Mouse (Mus musculus) kidney, postnatal 14 days (tissue): ENCODE measurements around the gene Proser3.
"Not testable (repeated sequence)": the region's sequence is repeated elsewhere in the genome, so short reads cannot be mapped to it uniquely, and the experiment has no call there.

Experiments
- DNase-seq: peaks from one replicate; pipeline ENCODE4 v3.0.0; 2022; ENCODE audit warnings: mixed read lengths

The Proser3 gene

DNA sequence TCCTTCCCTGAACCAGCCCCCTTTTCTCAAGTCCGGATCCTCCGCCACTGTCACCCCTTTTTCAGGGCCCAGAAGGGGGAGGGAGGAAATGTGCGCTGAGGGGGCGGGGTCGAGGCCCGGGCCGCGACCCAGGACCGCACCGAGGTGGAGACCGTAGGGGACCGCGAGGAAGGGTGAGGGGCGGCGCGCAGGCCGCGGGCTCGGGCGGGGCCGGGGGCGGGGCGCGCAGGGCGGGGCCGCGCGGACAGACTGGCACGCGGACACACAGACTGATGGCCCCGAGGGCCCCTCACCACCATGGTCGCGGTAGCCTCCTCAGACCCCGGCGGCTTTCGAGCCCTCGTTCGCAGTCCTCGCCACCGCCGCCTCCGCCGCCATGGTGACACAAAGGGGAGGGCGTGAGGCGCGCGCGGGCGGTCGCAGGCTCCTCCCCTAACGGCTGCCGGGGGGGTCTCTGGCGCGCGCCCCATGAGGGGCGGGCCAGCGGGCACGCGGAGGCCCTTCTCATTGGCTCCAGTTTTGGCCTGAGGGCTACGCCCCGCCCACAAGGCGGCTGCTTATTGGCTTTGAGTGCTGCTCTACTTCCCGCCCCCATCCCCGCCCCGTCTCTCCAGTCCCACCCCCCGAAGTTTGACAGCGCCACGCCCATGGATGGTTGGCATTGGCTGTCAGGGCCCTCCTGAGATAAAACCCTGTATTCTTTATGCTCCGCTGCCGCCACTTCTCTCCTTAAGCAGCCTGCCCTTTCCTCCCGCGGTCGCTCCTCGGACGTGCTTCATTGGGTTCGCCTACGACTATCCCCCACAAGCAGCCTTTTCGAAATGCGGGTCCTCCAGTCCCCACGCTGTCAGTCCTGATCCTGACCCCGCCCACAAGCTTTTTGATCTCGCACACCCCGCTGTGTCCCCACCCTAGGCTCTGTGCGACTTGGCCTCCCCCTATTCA is 17.2 kb downstream of the Proser3 start, which contains the start of gene Arhgap33:
Gene Arhgap33 (minus strand): TSS at position 428 of the 945 bp plus-strand sequence.
- DNase-seq = peak; percentile 98

DNA sequence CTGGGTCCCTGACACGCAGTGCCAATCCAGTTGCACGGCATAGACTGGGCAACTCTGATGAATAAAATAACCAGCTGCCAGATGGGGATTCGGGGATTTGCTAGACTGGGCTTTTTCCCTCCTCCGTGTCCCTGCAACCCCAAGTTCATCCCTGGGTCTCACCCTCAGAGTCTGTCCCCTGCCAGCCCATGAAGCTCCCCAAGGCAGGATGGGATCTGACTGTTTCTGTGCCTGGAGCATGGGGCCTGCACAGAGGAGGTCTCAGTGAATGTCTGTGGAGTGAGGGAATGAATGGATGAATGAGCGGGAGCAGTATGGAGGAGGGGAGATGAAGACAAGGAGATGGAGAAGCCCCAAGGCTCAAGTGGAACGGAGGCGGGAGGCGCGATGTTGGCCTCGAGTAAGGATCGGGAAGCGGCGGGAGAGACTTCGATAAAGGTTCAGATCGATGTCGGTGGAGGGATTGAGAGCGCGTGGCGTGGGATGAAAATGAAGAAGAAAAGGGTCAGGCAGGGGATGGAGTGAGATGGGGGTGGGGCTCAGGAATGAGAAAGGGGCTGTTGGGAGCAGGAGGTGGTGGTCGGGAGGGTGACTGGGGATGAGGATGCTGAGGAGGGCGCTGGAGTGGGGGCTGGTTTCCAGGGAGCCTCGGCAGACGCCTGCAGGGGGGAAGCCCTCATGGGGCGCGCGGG is 18.0 kb downstream of the Proser3 start:
- DNase-seq = no peak

DNA sequence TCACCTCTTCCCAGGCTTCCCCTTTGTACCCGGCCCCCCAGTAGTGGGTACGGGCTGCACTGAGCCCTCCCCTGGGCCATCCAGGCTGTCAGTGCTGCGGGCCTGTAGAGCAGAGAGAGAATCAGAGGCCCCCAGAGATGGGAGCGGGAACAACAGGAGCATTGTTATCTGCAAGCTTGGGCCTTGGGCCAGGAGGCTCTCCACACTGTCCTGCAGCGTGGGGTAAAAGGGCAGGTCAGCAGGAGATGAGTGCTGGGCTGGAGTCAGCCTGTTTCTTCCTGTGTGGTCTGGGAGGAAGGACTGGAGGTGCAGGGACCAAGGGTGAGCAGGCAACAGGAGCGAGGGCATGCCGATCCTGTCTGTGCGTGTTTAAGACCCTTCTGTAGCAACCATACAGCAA is 19.2 kb downstream of the Proser3 start:
- peak; percentile 80 for DNase-seq

DNA sequence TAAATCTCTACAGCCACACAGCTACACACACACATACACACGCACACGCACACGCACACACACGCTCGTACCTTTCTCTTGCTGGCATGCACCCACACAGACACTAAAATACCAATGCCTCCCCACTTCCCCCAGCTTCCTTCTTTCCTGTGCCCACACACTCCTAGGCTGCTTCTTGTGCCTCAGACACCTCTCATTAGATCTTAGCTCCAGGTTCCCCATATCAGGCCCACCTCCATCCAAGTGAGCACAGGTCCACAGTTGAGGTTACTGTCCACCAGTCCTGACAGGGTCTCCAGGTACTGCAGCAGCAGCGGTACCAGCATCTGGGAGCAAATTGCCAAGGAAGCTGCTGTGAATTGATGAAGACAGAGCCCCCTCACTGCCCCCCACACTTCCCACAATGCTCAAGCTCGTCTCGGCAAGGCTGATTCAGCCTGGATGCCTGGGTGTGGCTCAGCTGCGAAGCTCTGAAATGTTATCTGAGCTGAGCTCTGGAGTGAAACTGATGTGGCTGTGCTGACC is 20.7 kb downstream of the Proser3 start:
- DNase-seq = no peak

DNA sequence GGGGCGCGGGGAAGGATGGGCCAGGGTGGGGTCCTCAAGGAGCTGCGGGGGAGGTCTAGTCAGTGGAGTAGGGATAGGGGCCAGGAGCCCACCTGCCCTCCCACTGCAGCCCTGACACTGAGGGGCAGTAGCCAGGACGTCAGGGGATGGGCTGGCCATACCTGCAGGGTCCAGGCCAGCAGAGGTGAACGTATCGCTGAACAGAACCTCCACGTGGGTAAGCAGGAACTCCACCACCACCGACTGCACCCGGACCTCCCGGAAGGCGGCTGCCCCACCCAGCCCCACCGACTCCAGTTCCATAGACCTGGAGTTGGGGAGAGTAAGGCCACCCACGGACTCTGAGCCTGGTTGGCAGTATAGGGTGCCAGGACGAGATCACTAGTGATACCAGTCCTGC is 25.1 kb downstream of the Proser3 start:
- no peak for DNase-seq

DNA sequence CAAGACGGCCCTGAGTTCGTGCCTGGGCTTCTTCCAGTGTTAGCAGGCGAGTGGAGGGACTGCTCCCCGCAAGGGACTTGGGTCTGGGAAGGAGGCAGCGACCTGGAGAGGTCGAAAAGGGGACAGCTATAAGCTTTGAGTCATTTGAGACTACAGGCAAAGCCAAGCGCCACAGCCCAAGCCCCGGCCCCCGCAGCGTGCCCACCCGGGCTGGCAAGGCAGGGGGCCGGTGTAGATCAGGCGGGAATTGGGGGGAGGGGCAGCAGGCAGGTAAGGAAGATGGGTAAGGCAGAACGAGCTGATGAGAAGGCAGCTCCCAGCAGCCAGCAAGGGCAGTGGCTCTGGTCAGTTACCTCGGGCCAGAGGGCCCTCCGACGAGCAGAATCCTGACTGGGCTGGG is 25.7 kb downstream of the Proser3 start:
- DNase-seq = no peak

DNA sequence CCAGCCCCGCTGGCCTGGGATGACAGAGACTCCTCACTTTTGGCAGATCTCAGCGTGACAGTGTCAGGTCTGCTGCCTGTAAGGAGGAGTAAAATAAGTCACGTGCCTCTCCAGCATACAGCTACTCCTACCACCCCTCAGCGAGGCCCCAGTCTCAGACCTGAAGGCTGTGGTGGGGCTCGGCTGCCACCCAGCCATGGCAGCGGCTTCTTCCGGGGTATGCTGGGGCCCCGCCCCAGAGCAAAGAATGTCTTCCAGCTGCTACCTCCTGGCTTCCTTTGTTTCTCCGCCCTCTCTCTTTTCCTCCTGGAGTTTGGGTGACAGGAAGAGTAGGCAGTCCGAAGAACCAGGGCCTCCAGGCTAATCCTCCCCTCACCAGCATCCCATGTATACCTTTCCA is 26.1 kb downstream of the Proser3 start:
- no peak for DNase-seq

DNA sequence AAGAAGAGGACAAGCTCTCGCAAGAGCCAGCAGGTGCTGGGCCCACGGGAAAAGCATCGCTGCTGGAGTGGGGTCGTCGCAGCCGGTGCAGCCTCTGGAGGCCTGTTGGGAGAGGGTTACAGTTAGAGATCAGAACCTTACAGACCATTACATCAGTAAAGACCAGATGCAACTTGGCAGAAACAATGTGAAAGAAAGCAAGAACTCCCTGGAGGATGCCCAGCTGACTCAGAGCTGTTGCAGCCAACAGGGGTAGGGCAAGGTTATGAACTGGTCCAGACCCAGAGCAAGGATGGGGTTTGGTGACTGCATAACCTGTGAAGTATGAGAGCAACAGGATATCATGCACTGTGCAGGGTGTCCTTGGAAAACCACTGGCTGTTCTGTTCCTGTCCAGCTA is 27.6 kb downstream of the Proser3 start:
- DNase-seq = no peak

DNA sequence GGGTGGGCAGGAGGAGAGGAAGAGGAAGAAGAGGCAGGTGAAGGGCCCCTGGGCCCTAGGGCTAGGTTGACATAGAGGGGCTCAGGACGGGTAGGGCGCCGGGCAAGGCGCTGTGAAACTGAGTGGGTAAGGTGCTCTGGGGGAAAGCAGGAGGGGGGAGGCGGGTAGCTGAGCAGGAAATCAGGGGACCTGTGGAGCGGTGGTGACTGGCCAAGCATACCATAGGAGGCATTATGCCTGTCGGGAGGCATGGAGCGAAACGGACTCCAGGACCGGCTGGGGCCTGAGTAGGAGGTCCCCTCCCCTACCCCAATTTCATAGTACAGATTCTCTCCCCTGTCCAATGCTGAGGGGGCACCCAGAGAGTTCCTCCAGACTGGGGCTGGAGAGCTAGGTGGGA is 29.2 kb downstream of the Proser3 start:
- DNase-seq = no peak

DNA sequence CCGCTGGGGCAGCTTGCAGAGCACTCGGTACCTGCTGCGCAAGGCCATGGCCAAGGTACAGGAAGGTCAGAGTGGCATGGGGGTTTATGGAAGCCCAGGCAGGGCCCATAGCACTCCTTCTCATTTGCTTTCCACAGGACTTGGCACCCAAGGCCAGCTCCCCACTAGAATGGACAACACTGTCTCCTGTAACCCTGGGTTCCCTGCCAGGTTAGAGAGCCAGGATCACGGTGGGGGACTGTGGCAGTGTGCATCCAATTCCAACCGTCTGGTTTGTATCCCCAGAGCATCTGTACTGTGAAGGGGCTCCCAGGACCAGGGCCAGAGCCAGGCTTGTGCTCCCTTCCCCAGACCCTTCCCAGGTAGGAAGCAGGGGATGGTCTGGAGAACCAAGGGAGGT is 31.2 kb downstream of the Proser3 start:
- no peak for DNase-seq

DNA sequence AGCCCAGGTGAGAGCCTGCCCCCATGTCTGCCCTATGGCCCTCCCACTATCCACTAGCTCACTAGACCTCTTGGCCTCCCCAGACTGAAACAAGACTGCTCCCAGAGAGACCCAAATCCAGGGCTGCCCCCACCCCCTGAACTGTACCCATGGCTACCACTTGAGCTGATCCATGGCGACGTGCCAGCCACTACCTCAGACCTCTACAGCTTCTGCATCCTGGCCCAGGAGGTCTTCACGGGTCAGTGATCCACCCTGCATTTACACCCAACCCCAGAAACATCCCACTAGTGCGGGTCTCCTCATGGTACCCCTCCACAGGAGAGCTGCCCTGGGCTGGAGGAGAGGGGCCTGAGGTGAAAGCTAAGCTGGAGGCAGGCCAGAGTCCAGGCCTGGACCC is 31.7 kb downstream of the Proser3 start:
- peak; percentile 44 for DNase-seq

DNA sequence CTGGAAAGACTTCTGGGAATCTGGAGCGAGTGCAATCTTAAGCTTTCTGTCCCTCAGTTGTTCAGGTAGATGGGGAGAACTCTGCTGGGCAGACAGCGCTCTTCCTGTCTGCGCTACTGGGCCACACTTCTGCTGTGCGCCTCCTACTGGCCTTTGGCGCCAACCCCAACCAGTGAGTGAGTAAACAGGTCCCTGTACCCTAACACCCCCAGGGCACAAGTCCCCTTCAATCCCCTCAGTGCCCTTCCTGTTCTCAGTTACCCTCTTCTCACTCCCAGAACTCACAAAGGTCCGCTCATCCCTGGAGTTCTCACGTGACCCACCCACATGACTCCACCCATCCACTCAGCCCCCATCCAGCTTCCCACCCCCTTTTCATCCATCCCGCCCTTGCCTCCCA is 33.8 kb downstream of the Proser3 start:
- no peak for DNase-seq

DNA sequence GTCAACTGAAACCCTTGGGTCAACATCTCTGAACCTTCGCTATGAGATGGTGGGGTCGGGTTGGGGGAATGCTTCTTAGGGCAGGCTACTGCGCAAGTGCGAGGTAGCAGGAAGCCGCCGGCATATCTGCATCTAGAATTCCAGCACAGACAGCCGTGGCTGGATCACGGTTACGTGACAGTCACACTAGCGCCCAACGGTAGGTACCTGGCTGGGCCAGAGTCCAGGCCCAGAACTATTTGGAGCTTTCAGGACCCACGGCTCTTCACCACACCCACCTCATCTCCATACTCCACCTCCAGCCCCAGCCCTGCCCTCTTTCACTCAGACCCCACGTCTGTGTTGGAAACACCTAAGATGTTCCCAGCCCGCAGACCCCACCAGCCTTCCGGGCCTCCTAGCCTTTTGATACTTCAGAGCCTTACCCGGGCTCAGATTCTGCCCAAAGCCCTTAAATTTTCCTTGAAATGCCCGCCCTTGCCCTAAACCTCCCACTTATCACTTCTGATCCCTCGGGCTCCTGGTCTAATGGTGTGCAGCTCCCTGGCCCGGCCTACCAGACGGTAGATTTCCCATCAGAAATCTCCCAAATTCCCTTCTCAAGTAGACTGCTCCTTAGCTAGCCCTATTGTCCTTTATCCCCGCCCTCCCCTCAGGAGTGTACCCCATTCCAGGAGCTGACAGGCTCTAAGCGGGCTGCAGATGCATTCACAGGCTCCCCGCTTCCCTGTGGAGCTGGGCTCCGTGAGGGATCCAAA is 36.9 kb downstream of the Proser3 start:
- DNase-seq = peak; percentile 31

DNA sequence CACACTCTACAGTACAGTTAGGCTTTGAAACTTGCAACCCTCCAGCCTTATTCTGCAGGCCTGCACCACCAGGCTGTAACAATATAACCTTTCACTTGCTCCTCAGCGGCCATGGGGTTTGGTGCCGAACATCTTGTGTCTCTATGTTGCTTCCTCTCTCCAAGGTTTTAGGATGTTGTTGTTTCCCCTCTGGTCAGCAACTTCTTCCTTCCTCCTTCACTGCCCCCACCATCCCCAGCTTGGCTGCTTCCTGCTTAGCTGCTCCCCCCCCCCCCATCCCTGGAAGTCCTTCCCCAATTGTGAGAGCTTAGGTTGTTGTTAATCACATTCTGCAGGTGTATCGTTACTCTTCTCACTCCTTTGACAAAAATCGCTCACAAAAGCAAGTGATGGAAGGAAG is 44.0 kb downstream of the Proser3 start:
- DNase-seq = no peak

DNA sequence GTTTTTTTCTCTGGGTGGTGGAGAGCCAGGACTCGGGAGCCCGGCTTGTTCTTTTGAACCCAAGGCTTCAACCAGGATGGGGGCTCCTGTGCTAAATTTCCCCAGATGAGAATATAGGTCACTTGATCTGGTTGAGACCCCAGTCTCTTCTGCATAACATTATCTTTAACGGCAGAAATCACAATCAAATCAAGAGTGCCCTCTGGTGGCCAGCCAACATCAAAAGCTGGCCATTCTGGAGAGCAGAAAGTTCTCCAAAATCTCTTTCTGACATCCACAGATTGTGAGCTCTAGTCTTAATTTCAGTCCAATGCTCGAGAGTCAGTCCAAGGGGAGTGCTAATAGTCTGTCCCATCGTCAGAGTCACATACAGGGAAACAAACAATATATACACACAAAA is 50.9 kb downstream of the Proser3 start:
- DNase-seq = not testable (repeated sequence)

DNA sequence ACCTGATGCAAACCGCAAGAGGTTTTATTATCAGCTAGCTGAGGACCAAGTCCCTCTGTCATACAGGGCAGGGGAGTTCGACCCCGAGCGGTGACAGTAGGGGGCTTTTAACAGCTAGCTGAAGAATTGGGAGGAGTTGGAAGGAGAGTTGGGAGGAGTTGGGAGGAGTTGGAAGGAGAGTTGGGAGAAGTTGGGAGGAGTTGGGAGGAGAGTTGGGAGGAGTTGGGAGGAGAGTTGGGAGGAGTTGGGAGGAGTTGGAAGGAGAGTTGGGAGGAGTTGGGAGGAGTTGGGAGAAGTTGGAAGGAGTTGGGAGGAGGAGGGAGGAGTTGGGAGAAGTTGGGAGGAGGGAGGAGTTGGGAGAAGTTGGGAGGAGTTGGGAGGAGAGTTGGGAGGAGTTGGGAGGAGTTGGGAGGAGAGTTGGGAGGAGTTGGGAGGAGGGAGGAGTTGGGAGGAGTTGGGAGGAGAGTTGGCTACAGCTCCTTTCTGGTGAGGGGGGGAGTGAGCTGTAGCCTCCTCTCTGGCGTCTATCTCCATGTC is 56.5 kb downstream of the Proser3 start:
- DNase-seq = peak; percentile 53

DNA sequence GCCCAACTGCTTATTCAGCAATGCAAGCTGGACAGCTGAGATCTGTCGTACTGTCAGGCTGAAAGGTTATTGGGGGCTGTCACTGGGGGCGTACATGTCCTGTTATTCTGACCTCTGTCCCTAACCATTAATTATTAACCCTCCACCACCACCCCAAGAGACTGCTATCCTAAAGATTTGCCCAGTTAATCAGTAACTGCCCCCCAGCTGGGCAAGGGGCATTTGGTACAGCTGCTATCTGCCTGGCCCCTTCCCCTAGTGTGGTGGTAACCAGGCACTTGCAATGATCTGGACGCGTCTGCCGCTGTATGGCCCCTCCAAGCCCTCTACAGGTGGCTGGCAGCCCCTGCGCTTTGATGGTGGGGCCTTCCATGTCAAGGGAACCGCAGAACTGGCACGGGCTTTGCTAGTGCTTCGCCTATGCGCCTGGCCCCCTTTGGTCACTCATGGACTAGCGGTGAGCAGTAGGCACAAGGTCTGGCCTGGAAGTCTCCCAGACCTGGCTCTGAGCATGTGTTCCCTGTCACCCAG is 58.6 kb downstream of the Proser3 start, which contains the start of gene Prodh2:
Gene Prodh2 (plus strand): TSS at position 222 of the 531 bp plus-strand sequence.
- peak; percentile 81 for DNase-seq

DNA sequence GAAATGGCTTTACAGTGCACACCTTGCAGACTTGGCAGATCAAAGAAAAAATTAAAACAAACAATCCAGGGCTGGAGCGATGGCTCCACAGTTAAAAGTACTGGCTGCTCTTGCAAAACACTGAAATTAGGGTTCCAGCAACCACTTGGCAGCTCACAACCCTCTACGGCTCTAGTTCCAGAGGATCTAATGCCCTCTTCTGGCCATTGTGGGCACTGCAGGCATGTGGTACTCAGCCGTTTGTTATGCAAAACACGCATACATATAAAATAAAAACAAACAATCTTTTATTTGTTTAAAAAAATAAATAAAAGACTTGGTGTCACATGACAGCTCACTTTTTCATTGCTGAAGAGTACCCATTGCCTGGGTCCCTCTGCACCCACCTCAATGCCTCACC is 59.3 kb downstream of the Proser3 start:
- DNase-seq = peak; percentile 85

DNA sequence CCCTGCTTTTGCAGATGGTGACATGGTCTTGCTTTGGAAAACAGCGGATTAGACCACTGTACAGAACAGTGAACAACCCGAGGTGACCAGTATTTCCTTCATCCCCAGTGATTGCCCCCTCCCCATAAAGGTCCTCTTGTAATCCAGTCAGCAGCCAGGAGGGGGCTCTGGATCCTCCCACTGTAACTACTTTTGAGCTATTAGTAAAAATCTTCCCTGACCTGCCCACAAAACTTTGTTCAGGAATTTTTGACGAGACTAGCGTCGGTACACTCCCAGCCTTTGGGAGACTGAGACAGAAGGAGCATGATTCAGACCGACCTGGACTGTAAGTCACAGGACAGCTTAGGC is 61.2 kb downstream of the Proser3 start:
- DNase-seq = no peak

DNA sequence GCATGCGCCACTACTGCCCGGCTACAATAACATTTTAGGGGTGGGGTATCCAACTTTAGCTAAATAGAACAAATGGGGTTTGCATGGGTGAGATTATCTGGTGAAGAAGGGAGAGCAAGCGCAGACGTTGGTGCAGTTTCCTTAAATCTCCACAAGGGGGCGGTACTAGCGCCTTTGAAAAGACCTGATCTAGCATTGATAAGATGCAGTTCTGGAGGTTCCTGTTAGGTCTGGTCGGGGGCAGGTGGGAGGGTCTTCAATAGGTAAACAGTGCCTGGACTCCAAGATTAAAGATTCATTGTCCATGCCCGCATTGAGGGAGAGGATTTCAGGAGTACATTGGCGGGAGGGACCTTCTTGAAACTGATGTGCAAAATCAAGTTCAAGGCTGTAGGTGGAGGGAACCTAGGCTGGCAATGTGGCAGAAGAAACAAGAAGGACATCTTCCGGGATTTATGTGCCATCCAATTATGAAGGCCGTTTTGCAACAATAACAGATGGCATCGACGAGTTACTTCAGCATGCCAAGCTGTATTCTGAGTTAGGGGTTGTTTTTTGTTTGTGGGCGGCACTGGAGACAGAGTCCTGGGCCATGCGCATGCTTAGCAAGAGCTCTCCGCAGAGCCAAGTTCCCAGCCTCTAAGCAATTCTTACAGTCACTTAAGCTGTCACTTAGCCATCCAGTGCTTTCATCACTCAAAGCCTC is 61.7 kb downstream of the Proser3 start:
- DNase-seq = peak; percentile 32
